Mouse (Mus musculus): Measurements from ENCODE around the gene Prcd.

DNA sequence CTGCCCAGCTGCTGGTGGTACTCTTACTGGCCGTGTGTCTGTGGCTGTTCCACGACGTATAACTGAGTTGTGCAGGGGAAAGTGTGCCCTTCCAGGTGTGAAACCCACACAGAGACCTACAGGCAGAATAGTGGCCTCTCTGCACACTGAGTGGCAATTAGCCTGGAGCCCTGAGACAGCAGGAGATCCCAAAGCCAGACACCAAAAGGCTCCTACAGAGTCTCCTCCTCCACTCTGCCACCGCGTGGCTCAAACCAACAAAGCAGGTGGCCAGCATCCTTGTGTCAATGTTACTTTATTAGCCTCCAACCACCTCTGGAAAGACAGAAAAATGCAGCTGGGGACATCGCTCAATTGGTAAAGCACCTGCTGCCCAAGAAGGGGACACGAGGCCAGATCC, 15.5 kb downstream of the Prcd start:
- no peak for TF ChIP-seq POLR2A (IDR thresholded peaks at IDR 0.05; ENCODE audit: borderline replicate concordance, extremely low read depth, low read depth, low read length)
- TF ChIP-seq CTCF (IDR thresholded peaks at IDR 0.05; ENCODE audit: insufficient read depth, low read length) = no peak

Measured in lung, adult 2 months (tissue).